Mouse (Mus musculus) gastrocnemius, postnatal 25 days (tissue): ENCODE measurements around the gene Nutm1. TPM values are rescaled to one million over a fixed set of nuclear protein-coding genes. Genes with fewer than 3 reads are reported as not detected.
"Not testable (repeated sequence)": the region's sequence is repeated elsewhere in the genome, so short reads cannot be mapped to it uniquely, and the experiment has no call there.

Experiments
- DNase-seq: peaks from one replicate; pipeline ENCODE4 v3.0.0; 2022
- long read RNA-seq, 2 experiments: library from polyadenylated mRNA; stranded (forward); transcript quantifications; one replicate each; pipeline ENCODE4 v2.0.0; 2021
- total RNA-seq, 2 experiments: library from RNA; stranded (reverse); gene quantifications; 1 replicate in 1 of 2; 2 replicates in 1 of 2; pipeline ENCODE4 v1.2.3; 2021

Nutm1 gene
- not detected for total RNA-seq
- long read RNA-seq, experiment 1: 0 reads
- long read RNA-seq, experiment 2: 0 reads

- no peak for DNase-seq
These were observed at the start of gene Nutm1 for GRCm38 (mm10) chr2:112259241-112259962. Gene Nutm1, minus strand, starts transcription at chr2:112259291.

- DNase-seq: no peak
These were observed 49.6 kb upstream of the Nutm1 start for GRCm38 (mm10) chr2:112308671-112309070.

GRCm38 (mm10) chr2:112298221-112298620, 39.1 kb upstream of the Nutm1 start:
- DNase-seq: no peak

- no peak for DNase-seq
These were observed 37.1 kb upstream of the Nutm1 start for GRCm38 (mm10) chr2:112296211-112296610.

DNA sequence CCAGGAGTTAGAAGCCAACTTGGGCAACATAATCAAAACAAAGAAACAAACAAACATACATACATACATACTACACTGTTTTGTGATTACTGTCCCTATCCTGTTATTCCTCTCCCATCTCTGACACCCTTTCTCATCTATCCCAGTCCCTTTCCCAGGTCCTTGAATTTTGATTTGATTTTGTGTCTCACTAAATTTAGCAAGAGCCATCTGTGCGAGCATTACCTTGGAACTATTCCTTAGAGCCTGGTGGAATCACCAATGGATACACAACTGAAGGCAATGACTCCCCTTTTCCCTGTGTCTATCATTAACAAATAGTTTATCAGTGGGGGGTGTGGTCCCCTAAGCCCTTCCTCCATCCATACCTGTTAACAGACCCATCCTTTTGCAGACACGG, 33.7 kb upstream of the Nutm1 start:
- DNase-seq: no peak

DNA sequence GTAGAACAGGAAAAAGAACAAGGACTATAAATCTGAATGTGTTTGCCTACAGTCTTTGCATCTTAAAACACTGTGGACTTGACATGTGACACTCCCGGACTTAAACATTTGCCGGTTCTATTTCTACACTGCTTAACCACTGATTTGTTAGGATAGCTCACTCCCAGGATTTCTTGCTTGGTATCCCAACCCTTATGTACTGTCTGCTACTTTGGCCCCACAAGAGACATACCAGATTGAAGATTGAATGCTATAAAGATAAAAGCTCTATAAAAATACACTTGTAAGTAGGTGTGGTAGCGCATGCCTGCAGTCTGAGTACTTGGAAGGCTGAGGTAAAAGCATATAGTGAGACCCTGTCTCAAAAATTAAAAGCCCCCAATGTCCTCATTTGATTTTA, 30.4 kb upstream of the Nutm1 start:
- DNase-seq: no peak

- DNase-seq: no peak
These were observed 28.0 kb upstream of the Nutm1 start for GRCm38 (mm10) chr2:112287059-112287458.

GRCm38 (mm10) chr2:112286062-112286461, 27.0 kb upstream of the Nutm1 start:
- not testable (repeated sequence) for DNase-seq

DNA sequence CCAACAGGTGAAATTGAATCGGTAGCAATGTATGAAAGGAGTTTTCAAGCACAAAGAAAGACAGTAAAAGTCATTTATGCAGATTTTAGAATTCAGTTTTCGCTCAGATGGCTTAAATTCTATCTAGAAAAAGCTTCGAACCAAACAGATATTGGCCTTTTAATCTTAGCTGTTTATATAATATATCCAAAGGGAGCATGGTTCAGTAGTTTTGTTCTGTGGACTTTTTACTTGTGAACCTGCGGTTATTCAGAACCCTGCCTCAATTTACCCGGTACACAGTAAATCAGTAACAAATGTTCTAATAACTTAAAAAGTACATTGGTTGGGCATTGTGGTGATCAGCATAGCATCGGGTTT, 25.9 kb upstream of the Nutm1 start:
- DNase-seq: no peak

- DNase-seq: peak; percentile 36
These were observed 25.4 kb upstream of the Nutm1 start for GRCm38 (mm10) chr2:112284363-112285030.

GRCm38 (mm10) chr2:112282846-112283245, 23.8 kb upstream of the Nutm1 start:
- DNase-seq: no peak

DNA sequence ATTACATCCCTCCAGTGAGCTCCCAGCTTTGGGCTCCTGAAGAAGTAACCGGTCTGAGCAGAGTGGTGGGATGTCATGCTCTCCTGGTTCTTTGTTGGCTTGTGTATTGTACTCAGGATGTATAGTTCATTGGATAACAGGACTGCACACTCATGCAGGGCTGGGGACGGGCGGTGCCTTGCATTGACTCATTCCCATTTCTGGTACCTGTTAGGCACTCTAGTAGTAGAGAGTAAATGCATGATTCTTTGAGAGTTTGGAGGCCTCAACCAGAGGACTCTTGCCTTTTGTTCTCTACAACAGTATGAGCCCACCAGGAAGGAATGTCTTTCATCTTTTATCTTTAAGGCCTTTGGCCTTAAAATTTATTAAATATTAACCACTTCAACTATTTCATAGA, 17.8 kb upstream of the Nutm1 start:
- no peak for DNase-seq

GRCm38 (mm10) chr2:112273474-112273873, 14.4 kb upstream of the Nutm1 start:
- DNase-seq: no peak

- DNase-seq: no peak
These were observed 13.8 kb upstream of the Nutm1 start for GRCm38 (mm10) chr2:112272909-112273308.

DNA sequence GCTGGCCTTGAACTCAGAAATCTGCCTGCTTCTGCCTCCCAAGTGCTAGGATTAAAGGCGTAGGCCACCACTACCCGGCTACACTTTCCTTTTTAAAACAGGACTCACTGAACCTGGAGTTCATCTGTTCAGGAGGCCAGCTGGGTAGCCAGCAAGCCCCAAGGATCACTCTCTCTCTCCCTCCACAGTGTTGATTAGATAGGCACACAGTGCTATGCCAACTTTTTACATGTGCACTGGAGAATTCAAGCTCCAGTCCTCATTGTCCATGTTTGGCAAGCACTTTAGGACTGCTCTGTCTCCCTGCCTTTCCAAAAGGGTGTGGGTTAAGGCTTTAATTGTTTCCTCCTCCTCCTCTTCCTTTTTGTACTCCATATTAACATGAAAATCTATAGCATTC, 10.9 kb upstream of the Nutm1 start:
- no peak for DNase-seq

GRCm38 (mm10) chr2:112267547-112268269, 8.6 kb upstream of the Nutm1 start:
- no peak for DNase-seq

DNA sequence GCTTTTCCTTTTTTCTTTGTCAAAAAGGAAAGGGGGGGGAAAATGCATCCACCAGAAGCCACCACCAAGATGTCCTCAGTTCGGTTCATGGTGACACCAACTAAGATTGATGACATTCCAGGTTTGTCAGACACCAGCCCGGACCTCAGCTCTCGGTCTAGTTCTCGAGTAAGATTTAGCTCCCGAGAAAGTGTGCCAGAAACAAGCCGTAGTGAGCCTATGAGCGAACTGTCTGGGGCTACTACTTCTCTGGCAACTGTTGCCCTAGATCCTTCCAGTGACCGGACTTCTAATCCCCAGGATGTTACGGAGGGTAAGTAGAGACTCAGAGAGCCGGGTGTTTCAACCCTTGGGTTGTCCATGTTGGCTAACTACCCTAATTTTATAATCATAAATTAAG, 7.7 kb upstream of the Nutm1 start:
- peak; percentile 29 for DNase-seq

DNA sequence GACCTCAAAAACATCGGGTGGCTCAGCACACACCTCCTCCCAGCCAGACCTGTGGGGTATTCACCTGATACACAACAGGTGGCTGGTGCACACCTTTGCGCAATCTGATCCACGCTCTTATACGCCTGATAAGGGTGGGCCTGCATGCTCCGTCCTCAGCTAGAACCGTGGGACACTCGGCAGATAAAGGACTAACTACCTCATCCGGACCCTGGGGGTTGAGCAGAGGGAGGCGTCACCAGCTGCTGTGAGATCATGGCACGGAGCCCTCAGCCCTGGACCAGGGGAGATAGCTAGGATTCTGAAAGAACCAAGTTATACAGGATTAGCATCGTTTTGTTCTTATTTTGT, 7.1 kb upstream of the Nutm1 start, which contains the start of gene Gm21985:
Gene Gm21985 (plus strand): TSS at position 73 of the 351 bp plus-strand sequence.
- peak; percentile 48 for DNase-seq

DNA sequence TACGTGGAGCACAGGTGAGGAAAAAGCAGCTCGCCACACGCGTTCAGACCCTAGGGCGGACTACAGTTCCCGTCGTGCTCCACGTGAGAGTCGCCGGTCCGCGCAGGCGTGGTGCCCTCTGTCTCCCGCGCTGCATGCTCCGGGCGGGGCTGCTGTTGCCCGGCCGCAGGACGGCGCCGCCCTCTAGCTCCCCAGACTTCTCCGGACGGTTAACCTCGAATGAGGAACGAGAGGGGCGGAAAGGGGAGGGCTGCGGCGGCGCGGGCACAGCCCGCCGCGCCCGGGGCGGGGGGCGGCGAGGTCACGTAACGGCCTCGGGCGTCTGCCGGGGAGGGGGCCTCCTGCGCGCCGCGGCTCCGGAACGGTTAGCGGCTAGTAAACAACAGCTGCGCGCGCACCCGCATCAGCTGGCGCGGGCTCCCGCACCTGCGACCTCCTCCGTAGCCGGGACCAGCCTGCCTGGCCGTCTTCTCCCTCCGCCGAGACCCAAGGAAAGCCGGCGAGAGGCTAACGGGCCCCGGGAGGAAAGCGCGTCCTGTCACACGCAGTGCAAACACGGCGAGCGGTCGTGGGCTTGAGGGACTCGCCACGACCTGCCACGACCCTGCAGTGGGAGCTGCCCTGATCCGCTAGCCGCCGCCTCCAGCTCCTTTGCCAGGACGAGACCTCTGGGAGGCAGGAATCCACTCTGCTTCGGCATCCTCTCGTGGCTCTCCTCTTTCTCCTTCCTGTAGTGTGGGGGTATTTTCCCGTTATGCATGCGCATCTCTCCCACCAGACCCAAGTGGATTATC, 6.6 kb upstream of the Nutm1 start, which contains the start of gene Slc12a6:
Gene Slc12a6 (plus strand): TSS at position 378 of the 794 bp plus-strand sequence.
- peak; percentile 92 for DNase-seq

DNA sequence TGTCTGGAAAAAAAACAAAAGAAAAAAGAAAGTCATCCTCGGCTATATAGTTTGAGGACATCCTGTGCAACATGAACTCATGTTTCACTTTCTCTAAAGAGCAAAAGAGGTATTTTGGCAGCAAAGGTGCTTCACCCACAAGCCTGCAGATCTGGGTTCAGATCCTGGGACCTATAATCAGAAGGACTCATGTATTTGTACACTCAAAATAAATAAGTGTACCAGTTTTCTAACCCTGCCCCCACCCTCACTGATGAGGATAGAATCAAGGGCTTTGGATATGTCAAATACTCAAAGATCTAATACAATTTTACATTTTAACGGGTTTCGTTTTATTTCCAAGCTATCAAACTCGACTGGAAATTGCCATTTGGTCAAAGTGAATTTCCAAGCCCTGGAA, 5.3 kb upstream of the Nutm1 start:
- DNase-seq: no peak

- no peak for DNase-seq
These were observed 3.7 kb upstream of the Nutm1 start for GRCm38 (mm10) chr2:112262779-112263295.
